Mouse (Mus musculus) mesoderm, embryonic 11.5 days (tissue): Measurements from ENCODE around the gene Olfr444.

Source experiments
- DNase-seq: peaks from one replicate; pipeline ENCODE4 v3.0.0-alpha.2; 2012; ENCODE audit warnings: low read depth, low spot score

Olfr444 gene

GRCm38 (mm10) chr6:42948767-42949166 lies at the start of gene Olfr444:
Olfr444 (plus strand) TSS chr6:42949067.
- DNase-seq: no peak

- no peak for DNase-seq
Observed at GRCm38 (mm10) chr6:42900345-42900744, 48.5 kb upstream of the Olfr444 start.

- DNase-seq: no peak
Observed at GRCm38 (mm10) chr6:42908578-42908977, 40.3 kb upstream of the Olfr444 start, which contains the start of gene Olfr447. Olfr447 (plus strand) TSS chr6:42908878.

- DNase-seq: no peak
Observed at GRCm38 (mm10) chr6:42921077-42921476, 27.8 kb upstream of the Olfr444 start, which contains the start of gene Olfr446. Olfr446 (plus strand) TSS chr6:42921377.

- DNase-seq: no peak
Observed at GRCm38 (mm10) chr6:42980377-42980776, 31.5 kb downstream of the Olfr444 start.
